Comparison of ENCODE assay signal across 10 mouse cellular contexts in the genomic region with DNA sequence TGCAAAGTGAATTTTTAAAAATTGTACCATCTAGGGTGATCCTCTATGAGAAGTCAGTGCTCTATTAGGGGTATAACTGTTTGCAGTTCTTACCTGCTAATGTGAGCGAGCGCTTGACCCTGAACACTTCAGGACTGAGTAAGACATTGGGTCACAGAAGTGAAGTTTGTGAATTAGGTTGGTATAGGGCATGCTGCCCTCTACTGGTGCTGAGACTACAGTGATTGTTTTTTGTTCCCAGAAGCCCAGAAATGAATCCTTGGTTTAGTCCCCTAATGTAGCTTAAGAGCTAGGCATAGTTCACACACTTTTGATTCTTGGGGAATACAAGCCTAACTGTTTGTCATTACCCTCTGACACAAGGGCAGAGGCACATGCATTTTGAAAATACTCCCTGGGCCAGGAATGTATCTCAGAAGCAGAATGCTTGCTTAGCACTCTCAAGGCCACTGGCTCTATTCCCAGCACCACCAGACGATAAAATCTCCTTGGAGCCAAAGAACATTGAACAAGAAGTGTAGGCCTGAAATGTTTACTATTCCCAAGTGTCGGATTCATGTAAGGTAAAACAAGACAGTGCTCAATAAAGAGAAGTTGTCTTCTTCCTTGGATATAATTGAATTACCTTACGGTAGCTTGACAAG. TPM values are rescaled to one million over a fixed set of nuclear protein-coding genes. Genes with fewer than 3 reads are reported as not detected.
DNase-seq lines count a peak whose midpoint lies in the region; ATAC-seq and TF ChIP-seq lines count a peak whose summit lies in the region.
"Had no signal": no experiment of that assay in that cellular context is flagged by ENCODE, and none has a peak within 500 bp of the region (broad histone marks: within the 10 kb centered on the region; RNA-seq: fewer than 3 reads in every experiment).

No protein-coding gene starts in this region.

- H3K27me3 ChIP-seq in CH12.LX (replicated peaks): no peaks in the 10 kb centered on the region
- H3K27me3 ChIP-seq: embryonic facial prominence, embryonic 12.5 days had no signal

- dilution Hi-C loops in CH12.LX (cut with MboI; ENCODE audit: extremely low pct_ligation_motif_present, extremely low pct_unique_long_range_greater_than_20kb, low sequenced_read_pairs): no loop called here

- in situ Hi-C loops in CH12.LX (cut with MboI; ENCODE audit: low pct_ligation_motif_present, low pct_unique_long_range_greater_than_20kb, low sequenced_read_pairs): loop anchor here (10.0 kb wide), 1 partner anchor 139 kb away; no protein-coding TSS in a partner anchor

- no peak overlapping the region for H3K4me2 ChIP-seq in CH12.LX (ENCODE audit: insufficient read depth, low read depth, poor library complexity, severe bottlenecking)
- H3K4me2 ChIP-seq: embryonic facial prominence, embryonic 12.5 days had no signal

- no peaks in the 10 kb centered on the region for H3K79me2 ChIP-seq in CH12.LX (replicated peaks; ENCODE audit: control insufficient read depth, extremely low read depth, insufficient read depth, poor library complexity, severe bottlenecking)

- H3K36me3 ChIP-seq in CH12.LX (replicated peaks in 1 of 2; ENCODE audit: control insufficient read depth in 1 of 2, insufficient read depth in 1 of 2, low read length in 1 of 2): no peaks in the 10 kb centered on the region
- H3K36me3 ChIP-seq: embryonic facial prominence, embryonic 12.5 days had no signal

- TF ChIP-seq CTCF in CH12.LX (conservative IDR thresholded peaks at IDR 0.05 in 1 of 2, IDR thresholded peaks at IDR 0.05 in 1 of 2; ENCODE audit: low read depth in 2 of 2, low read length in 2 of 2): peak; percentile 72 to 85

- peaks cover 0 to 20% of the 10 kb centered on the region in 2 experiments; a peak in 3 of 4 replicates for H3K4me1 ChIP-seq in CH12.LX (ENCODE audit: control insufficient read depth in 1 of 2, insufficient read depth in 2 of 2)
- H3K4me1 ChIP-seq: embryonic facial prominence, embryonic 12.5 days had no signal

- TF ChIP-seq RAD21 in CH12.LX (IDR thresholded peaks at IDR 0.05; ENCODE audit: low read depth, low read length): peak; percentile 77

- no peak overlapping the region for H3K4me3 ChIP-seq in CH12.LX (replicated peaks in 1 of 3; ENCODE audit: low read depth in 2 of 3, low read length in 2 of 3, poor library complexity in 1 of 3)
- H3K4me3 ChIP-seq: embryonic facial prominence, embryonic 12.5 days; myocyte had no signal

- H3K27ac ChIP-seq in CH12.LX (ENCODE audit: insufficient read depth, low read depth): no peak overlapping the region
- H3K27ac ChIP-seq: embryonic facial prominence, embryonic 12.5 days had no signal

- no peak overlapping the region for H3K9ac ChIP-seq in CH12.LX (ENCODE audit: insufficient read depth, low read depth)
- H3K9ac ChIP-seq: embryonic facial prominence, embryonic 12.5 days had no signal

- TF ChIP-seq EP300 in CH12.LX (IDR thresholded peaks at IDR 0.05; ENCODE audit: low read length): no peak

- peak; percentile 77 for ATAC-seq in granulocyte monocyte progenitor cell, adult 5-6 weeks (replicated peaks; ENCODE audit: poor library complexity, severe bottlenecking)

- DNase-seq in adrenal gland, adult 2 months: peak; percentile 48
- no peak for DNase-seq in adrenal gland, postnatal 25 days
- DNase-seq in layer of hippocampus, postnatal 14 days (ENCODE audit: low spot score in 2 of 2): peak; percentile 9 to 18
- DNase-seq in layer of hippocampus, adult 9-10 months (ENCODE audit: low spot score): no peak
- peak; percentile 43 for DNase-seq in CH12.LX (ENCODE audit: extremely low read depth)
- DNase-seq in naive thymus-derived CD4-positive, alpha-beta T cell, adult 2 months (ENCODE audit: low read depth): peak; percentile 59
- DNase-seq in cerebellum, postnatal 4 days (ENCODE audit: low spot score in 2 of 2): no peak

- TF ChIP-seq POLR2A in CH12.LX (IDR thresholded peaks at IDR 0.05; ENCODE audit: low read depth, low read length): no peak

- no peaks in the 10 kb centered on the region for H3K9me3 ChIP-seq in CH12.LX (replicated peaks; ENCODE audit: low read length)
- H3K9me3 ChIP-seq: embryonic facial prominence, embryonic 12.5 days had no signal

TF ChIP-seq in CH12.LX, 34 proteins besides CTCF, POLR2A, EP300 and RAD21:
- TF ChIP-seq ELF1 (IDR thresholded peaks at IDR 0.05; ENCODE audit: low read depth, low read length) (no peak), SMC3 (IDR thresholded peaks at IDR 0.05; ENCODE audit: low read depth, low read length) (peak; percentile 73), E2F4 (IDR thresholded peaks at IDR 0.05; ENCODE audit: insufficient replicate concordance, low read depth, low read length) (no peak), ZC3H11A (IDR thresholded peaks at IDR 0.05; ENCODE audit: low read depth, low read length) (peak; percentile 2; the same call in 1 of the 2 replicates)

RNA-seq across cellular contexts. Expression of a gene that starts 6.4 kb away (rescaled TPM):
- 10 to 100 TPM; 55.9 to 68.2 TPM for total RNA-seq in adrenal gland, adult 2 months (2021)
- 2.2 and 3.7 TPM in 2 replicates for polyA plus RNA-seq in adrenal gland, adult 2 months (2012; rRNA removed)
- 64.0 and 73.2 TPM in 2 replicates for total RNA-seq in adrenal gland, postnatal 25 days (2021)
- 10 to 100 TPM; 51.1 to 60.0 TPM for total RNA-seq in layer of hippocampus, postnatal 14 days (2021)
- total RNA-seq in CH12.LX (2012; rRNA removed) (9.2 and 11.0 TPM in 2 replicates), CH12.LX (2014; rRNA removed) (5.3 and 11.1 TPM in 2 replicates)
- 21.7 and 24.7 TPM in 2 replicates for polyA plus RNA-seq in CH12.LX (2012; ENCODE audit: insufficient read length, low read depth)
- total RNA-seq in granulocyte monocyte progenitor cell, adult 5-6 weeks (2014; fragmentation: Nextera tagmentation): 42.4 and 43.6 TPM in 2 replicates
- 27.7 and 33.7 TPM in 2 replicates for total RNA-seq in granulocyte monocyte progenitor cell, adult 5-6 weeks (2017)

RNA-seq across cellular contexts. Expression of a gene that starts 21.0 kb away (rescaled TPM):
- total RNA-seq in adrenal gland, adult 2 months (2021): 1 to 10 TPM in 1 of 2 experiments, under 1 TPM in 1; 0.72 to 1.3 TPM
- polyA plus RNA-seq in adrenal gland, adult 2 months (2012; rRNA removed): 3.4 and 3.9 TPM in 2 replicates
- total RNA-seq in adrenal gland, postnatal 25 days (2021): 1.5 and 2.1 TPM in 2 replicates
- total RNA-seq in layer of hippocampus, postnatal 14 days (2021): 1 to 10 TPM; 3.1 to 5.1 TPM
- total RNA-seq in CH12.LX (2012; rRNA removed) (0.08 TPM in 1 of 2 replicates, not detected in the other), CH12.LX (2014; rRNA removed) (0.16 and 0.36 TPM in 2 replicates)
- polyA plus RNA-seq in CH12.LX (2012; ENCODE audit: insufficient read length, low read depth): 0.11 and 0.21 TPM in 2 replicates
- 1.3 and 2.4 TPM in 2 replicates for total RNA-seq in granulocyte monocyte progenitor cell, adult 5-6 weeks (2014; fragmentation: Nextera tagmentation)
- total RNA-seq in granulocyte monocyte progenitor cell, adult 5-6 weeks (2017): 0.82 and 0.95 TPM in 2 replicates

Comparison
In these comparisons a context has a peak if more than half of its experiments do, and no peak if none do; other contexts are left out.
1. DNase-seq: peak in adrenal gland, adult 2 months (single experiment), layer of hippocampus, postnatal 14 days (2 of 2), CH12.LX (single experiment) and naive thymus-derived CD4-positive, alpha-beta T cell, adult 2 months (single experiment); none in adrenal gland, postnatal 25 days (single experiment), layer of hippocampus, adult 9-10 months (single experiment) and cerebellum, postnatal 4 days (0 of 2).